Mouse (Mus musculus): ENCODE results near the gene Spata25.

DNA sequence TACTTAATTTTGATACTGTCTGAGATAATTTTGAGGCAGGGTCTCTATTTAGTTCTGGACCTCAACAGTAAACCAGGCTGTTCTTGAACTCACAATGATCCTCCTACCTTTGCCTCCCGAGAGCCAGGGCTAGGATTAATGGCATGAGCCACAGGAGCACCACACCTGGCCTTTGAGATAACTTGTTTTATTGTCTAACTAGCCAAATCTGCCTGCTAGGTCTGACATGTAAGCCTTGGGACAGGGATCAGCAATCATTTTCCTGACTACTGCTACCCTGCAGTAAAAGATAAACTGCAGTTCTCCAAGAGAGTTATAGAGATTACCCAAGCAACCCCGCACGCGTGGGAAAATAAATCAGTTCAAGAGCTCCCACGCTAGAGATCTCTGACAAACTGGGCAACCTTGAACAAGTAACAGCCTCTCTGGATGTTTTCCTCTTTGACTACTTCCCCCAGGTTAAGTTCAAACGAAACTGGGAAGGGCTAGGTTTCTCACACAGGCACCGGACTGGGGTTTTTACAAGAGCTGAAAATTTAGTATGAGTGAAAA lies 43.4 kb downstream of the Spata25 start:
- no peak for TF ChIP-seq CTCF (IDR thresholded peaks at IDR 0.05)
- no peak for TF ChIP-seq EP300 (IDR thresholded peaks at IDR 0.05; ENCODE audit: insufficient read depth, low read depth, low read length)

Data from heart, adult 2 months (tissue).